Mouse (Mus musculus) kidney, embryonic 14.5 days (tissue): Measurements from ENCODE around the gene Grin2a. TPM values are rescaled to one million over a fixed set of nuclear protein-coding genes. Genes with fewer than 3 reads are reported as not detected.

Experiments used
- ATAC-seq: fragments of 200-750 bp; cut with Nextera tagmentation; 2 replicates; pipeline ENCODE4 v1.8.0; 2017; ENCODE audit warnings: moderate number of reproducible peaks, mild to moderate bottlenecking, moderate TSS enrichment, moderate library complexity; ENCODE audit not compliant: low FRiP score, low TSS enrichment
- H3K27ac ChIP-seq: fragments of 300-500 bp; sonication (generic); 2 replicates; pipeline ENCODE4 v1.5.1; 2014; ENCODE audit warnings: low read depth, mild to moderate bottlenecking, low read length, moderate library complexity, mixed read lengths
- H3K27me3 ChIP-seq: fragments of 300-500 bp; sonication (generic); 2 replicates; pipeline ENCODE4 v1.6.1; 2014; ENCODE audit warnings: mild to moderate bottlenecking, low read length; ENCODE audit not compliant: control insufficient read depth, insufficient read depth
- H3K36me3 ChIP-seq: fragments of 300-500 bp; sonication (generic); 2 replicates; pipeline ENCODE4 v1.6.1; 2014; ENCODE audit warnings: low read length, mixed read lengths; ENCODE audit not compliant: control insufficient read depth, insufficient read depth
- H3K4me1 ChIP-seq: fragments of 300-500 bp; sonication (generic); 2 replicates; pipeline ENCODE4 v1.6.1; 2014; ENCODE audit warnings: low read length, mixed read lengths; ENCODE audit not compliant: control insufficient read depth, insufficient read depth
- H3K4me2 ChIP-seq: fragments of 300-500 bp; sonication (generic); replicated peaks from 2 replicates; pipeline ENCODE4 v1.6.1; 2014; ENCODE audit warnings: low read depth, mild to moderate bottlenecking, low read length
- H3K4me3 ChIP-seq: fragments of 300-500 bp; sonication (generic); 2 replicates; pipeline ENCODE4 v1.5.1; 2014; ENCODE audit warnings: mild to moderate bottlenecking, low read length
- H3K9ac ChIP-seq: fragments of 300-500 bp; sonication (generic); 2 replicates; pipeline ENCODE4 v1.6.1; 2014; ENCODE audit warnings: low read depth, mild to moderate bottlenecking, low read length, moderate library complexity
- H3K9me3 ChIP-seq: fragments of 300-500 bp; sonication (generic); 2 replicates; pipeline ENCODE4 v1.6.1; 2016; ENCODE audit warnings: low read length; ENCODE audit not compliant: control insufficient read depth
- WGBS: fragments of 180-500 bp; shearing (Covaris S2); extraction: QIAGEN DNeasy Blood & Tissue Kit; methylation state at CpG from one replicate; pipeline ENCODE4 v1.1.7; 2014; 5-methylcytosine and 5-hydroxymethylcytosine counted together
- polyA plus RNA-seq: library from polyadenylated mRNA; unstranded; fragments of >200 nt; fragmentation: Nextera tagmentation; extraction: Ambion mirVana; gene quantifications from 2 replicates; pipeline ENCODE4 v1.2.1, GENCODE M21; 2014

The Grin2a gene
- polyA plus RNA-seq, 1 experiment from 2014 or later = 0.42 TPM

- no peak overlapping the region for H3K4me2 ChIP-seq
- no peak overlapping the region for H3K4me3 ChIP-seq
- no peak overlapping the region for H3K9ac ChIP-seq
- no peaks in the 10 kb centered on the region for H3K4me1 ChIP-seq
- 44% methylated on average over 1 of the region's 1 CpGs for WGBS
- ATAC-seq = no peak
- no peaks in the 10 kb centered on the region for H3K9me3 ChIP-seq
- H3K27ac ChIP-seq = no peak overlapping the region
- H3K27me3 ChIP-seq = no peaks in the 10 kb centered on the region
- no peaks in the 10 kb centered on the region for H3K36me3 ChIP-seq
These were observed 93.9 kb downstream of the Grin2a start for GRCm38 (mm10) chr16:9901433-9901832.

DNA sequence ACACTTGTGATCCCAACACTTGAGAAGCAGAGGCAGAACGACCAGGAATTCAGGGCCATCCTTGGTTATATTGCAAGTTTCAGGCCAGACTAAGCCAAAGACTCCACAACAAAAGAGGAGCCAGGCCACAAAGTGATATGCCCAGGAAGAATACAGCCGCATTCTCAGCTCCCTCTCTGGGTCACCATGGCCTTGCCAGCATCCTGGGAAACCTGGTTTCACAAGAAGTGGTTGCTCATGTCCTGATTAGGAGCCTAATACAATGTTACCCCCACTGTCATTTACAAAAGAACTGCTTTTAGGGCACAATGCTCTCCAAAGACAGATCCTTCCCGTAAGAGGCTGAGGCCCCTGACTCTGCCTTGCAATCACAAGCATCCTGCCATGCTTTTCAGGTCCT is 94.4 kb downstream of the Grin2a start:
- H3K27me3 ChIP-seq = no peaks in the 10 kb centered on the region
- 81% methylated on average over 3 of the region's 3 CpGs for WGBS
- H3K4me1 ChIP-seq = no peaks in the 10 kb centered on the region
- no peak overlapping the region for H3K4me2 ChIP-seq
- ATAC-seq = no peak
- no peak overlapping the region for H3K27ac ChIP-seq
- H3K9ac ChIP-seq = no peak overlapping the region
- H3K36me3 ChIP-seq = no peaks in the 10 kb centered on the region
- H3K4me3 ChIP-seq = no peak overlapping the region
- H3K9me3 ChIP-seq = no peaks in the 10 kb centered on the region

- Histone ChIP-seq H3K4me3 (no peak overlapping the region), H3K4me2 (no peak overlapping the region), H3K27me3 (no peaks in the 10 kb centered on the region), H3K36me3 (no peaks in the 10 kb centered on the region), H3K9ac (no peak overlapping the region), H3K9me3 (no peaks in the 10 kb centered on the region), H3K27ac (no peak overlapping the region), H3K4me1 (no peaks in the 10 kb centered on the region)
- WGBS = 91% methylated on average over 1 of the region's 1 CpGs
- no peak for ATAC-seq
These were observed 95.2 kb downstream of the Grin2a start for GRCm38 (mm10) chr16:9900196-9900595.

DNA sequence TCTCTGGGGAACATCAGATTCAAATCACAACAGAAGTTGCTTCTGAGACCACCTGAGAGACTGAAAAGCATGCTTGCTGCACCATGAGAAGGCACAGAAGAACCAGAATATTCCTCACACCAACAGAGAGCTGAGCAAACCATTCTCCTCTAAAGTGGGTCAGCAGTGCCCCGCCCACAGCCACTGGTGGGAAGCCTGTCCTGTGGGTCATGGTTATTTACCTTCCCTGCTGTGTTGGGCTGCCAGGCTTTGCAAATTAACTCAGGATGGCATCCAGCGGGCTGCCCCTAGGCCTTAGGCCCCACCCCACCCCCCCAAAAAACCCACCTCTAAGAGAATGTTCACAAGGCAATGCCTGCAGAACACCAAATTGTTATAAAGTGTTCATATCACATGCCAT is 96.2 kb downstream of the Grin2a start:
- no peak for ATAC-seq
- no peak overlapping the region for H3K4me3 ChIP-seq
- no peaks in the 10 kb centered on the region for H3K9me3 ChIP-seq
- no peak overlapping the region for H3K9ac ChIP-seq
- no peak overlapping the region for H3K4me2 ChIP-seq
- 90% methylated on average over 2 of the region's 2 CpGs for WGBS
- H3K27me3 ChIP-seq = no peaks in the 10 kb centered on the region
- no peak overlapping the region for H3K27ac ChIP-seq
- no peaks in the 10 kb centered on the region for H3K36me3 ChIP-seq
- no peaks in the 10 kb centered on the region for H3K4me1 ChIP-seq

DNA sequence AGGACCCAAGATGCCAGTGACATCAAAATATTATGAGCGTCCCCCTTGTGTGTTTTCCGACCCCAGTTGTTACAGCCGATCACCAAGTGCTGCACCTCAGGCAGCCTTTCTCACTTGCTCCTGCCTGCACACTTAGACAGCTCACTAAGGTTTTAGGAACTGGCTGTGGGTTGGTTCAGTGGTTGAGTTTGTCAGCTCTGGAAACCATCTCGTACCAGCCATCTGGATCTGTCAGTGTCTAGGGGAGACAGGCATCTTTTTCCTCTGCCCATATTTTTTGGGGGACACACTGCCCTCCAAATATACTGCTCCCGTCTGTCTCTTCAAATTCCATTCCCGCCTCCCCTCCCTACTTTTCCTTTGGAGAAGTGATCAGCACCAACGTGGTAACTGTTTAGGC is 99.8 kb downstream of the Grin2a start:
- Histone ChIP-seq H3K9ac (no peak overlapping the region), H3K9me3 (no peaks in the 10 kb centered on the region), H3K27ac (no peak overlapping the region), H3K27me3 (no peaks in the 10 kb centered on the region), H3K36me3 (no peaks in the 10 kb centered on the region), H3K4me3 (no peak overlapping the region), H3K4me2 (no peak overlapping the region), H3K4me1 (no peaks in the 10 kb centered on the region)
- 72% methylated on average over 7 of the region's 7 CpGs for WGBS
- no peak for ATAC-seq

DNA sequence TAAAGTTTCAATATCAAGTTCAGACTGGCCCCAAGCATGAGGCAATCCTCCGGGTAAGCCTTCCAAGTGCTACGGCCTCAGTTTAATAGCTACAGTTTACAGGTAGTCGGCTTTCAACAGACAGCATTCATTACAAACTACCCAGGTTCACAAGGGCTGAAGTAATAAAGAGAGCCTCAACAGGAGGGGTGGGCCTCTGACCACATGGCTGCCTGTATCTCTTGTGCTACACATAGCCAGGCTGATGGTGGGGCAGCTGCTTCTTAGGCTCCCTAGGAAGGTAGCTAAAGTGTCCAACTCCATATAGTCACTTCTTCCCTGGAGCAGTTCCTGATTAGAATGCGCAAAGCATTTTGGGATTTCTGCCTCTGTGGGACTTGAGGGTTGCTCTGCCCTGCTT is 109.2 kb downstream of the Grin2a start:
- Histone ChIP-seq H3K27ac (no peak overlapping the region), H3K4me3 (no peak overlapping the region), H3K9ac (no peak overlapping the region), H3K27me3 (no peaks in the 10 kb centered on the region), H3K4me2 (no peak overlapping the region), H3K4me1 (no peaks in the 10 kb centered on the region), H3K9me3 (no peaks in the 10 kb centered on the region), H3K36me3 (no peaks in the 10 kb centered on the region)
- WGBS = 63% methylated on average over 4 of the region's 4 CpGs
- ATAC-seq = no peak

GRCm38 (mm10) chr16:9884141-9884540 is 111.2 kb downstream of the Grin2a start:
- 87% methylated on average over 2 of the region's 2 CpGs for WGBS
- Histone ChIP-seq H3K36me3 (no peaks in the 10 kb centered on the region), H3K9me3 (no peaks in the 10 kb centered on the region), H3K27ac (no peak overlapping the region), H3K4me2 (no peak overlapping the region), H3K9ac (no peak overlapping the region), H3K27me3 (no peaks in the 10 kb centered on the region), H3K4me1 (no peaks in the 10 kb centered on the region), H3K4me3 (no peak overlapping the region)
- no peak for ATAC-seq

- ATAC-seq = no peak
- WGBS = 86% methylated on average over 4 of the region's 4 CpGs
- Histone ChIP-seq H3K9ac (no peak overlapping the region), H3K27ac (no peak overlapping the region), H3K4me2 (no peak overlapping the region), H3K4me3 (no peak overlapping the region), H3K4me1 (no peaks in the 10 kb centered on the region), H3K36me3 (no peaks in the 10 kb centered on the region), H3K27me3 (no peaks in the 10 kb centered on the region), H3K9me3 (no peaks in the 10 kb centered on the region)
These were observed 112.9 kb downstream of the Grin2a start for GRCm38 (mm10) chr16:9882420-9882819.

DNA sequence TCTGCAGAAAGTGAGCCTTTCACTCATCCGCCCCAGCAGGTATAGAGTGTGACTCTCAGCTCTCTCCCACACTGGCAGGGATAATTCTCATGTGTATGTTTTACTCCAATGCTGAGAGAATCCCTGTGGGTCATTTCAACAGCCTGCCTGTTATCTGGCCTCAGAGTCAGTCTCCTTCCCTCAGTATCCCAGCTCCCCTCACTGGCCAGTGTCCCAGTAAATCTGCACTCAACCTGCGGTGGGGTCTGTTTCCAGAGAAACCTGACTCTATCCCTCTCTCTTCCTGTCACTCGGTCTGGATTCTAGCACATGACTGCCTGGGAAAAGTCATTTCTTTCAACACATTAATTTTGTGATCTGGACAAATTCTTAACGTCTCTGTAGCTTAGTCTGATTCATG is 122.4 kb downstream of the Grin2a start:
- no peaks in the 10 kb centered on the region for H3K9me3 ChIP-seq

GRCm38 (mm10) chr16:9865710-9866109 is 129.7 kb downstream of the Grin2a start:
- H3K9me3 ChIP-seq = 0 out of 2 replicates have a peak, but pooled peaks cover 3% of the 10 kb centered on the region
- H3K4me2 ChIP-seq = no peak overlapping the region
- no peaks in the 10 kb centered on the region for H3K36me3 ChIP-seq
- no peaks in the 10 kb centered on the region for H3K27me3 ChIP-seq
- ATAC-seq = no peak
- H3K4me3 ChIP-seq = no peak overlapping the region
- WGBS = 84% methylated on average over 3 of the region's 3 CpGs
- H3K27ac ChIP-seq = no peak overlapping the region
- H3K9ac ChIP-seq = no peak overlapping the region
- no peaks in the 10 kb centered on the region for H3K4me1 ChIP-seq

More for the DNA sequence above, 122.4 kb downstream of the Grin2a start:
- Histone ChIP-seq H3K27me3 (no peaks in the 10 kb centered on the region), H3K36me3 (no peaks in the 10 kb centered on the region), H3K4me3 (no peak overlapping the region), H3K27ac (no peak overlapping the region), H3K9ac (no peak overlapping the region), H3K4me1 (no peaks in the 10 kb centered on the region), H3K4me2 (no peak overlapping the region)
- ATAC-seq = no peak
- 51% methylated on average over 4 of the region's 4 CpGs for WGBS
